23 mouse cellular contexts compared by ENCODE assay signal in the genomic region with DNA sequence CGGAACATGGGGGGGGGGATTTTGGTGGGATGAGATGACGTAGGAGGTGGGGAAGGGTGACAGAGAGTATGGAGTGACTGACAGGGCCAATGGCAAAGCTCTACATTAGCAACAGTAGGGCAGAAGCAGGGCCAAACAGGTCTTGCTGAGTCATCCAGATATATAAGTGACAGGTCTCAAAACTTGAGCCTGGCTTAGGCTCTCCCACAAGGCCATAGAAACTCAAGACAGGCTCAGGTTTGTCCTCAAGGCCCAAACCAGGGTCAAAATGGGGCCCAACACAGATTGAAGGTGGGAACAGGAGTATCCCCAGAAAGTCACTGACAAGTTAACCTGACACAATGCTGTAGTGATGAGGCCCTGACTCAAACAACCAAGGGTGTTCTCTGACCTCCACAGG.
"Had no signal": no experiment of that assay in that cellular context is flagged by ENCODE, and none has a peak within 500 bp of the region (broad histone marks: within the 10 kb centered on the region; RNA-seq: fewer than 3 reads in every experiment).

No protein-coding gene starts in this region.

- H3K27ac ChIP-seq: layer of hippocampus, adult 2 months; limb, embryonic 10.5 days; limb, embryonic 13.5 days; liver, embryonic 14.5 days; midbrain, embryonic 12.5 days; midbrain, embryonic 15.5 days; neural tube, embryonic 12.5 days; neural tube, embryonic 15.5 days; stomach, postnatal 0 days had no signal

- H3K27me3 ChIP-seq: limb, embryonic 13.5 days; megakaryocyte, embryonic 14.5 days; midbrain, embryonic 12.5 days; midbrain, embryonic 15.5 days; neural tube, embryonic 12.5 days; neural tube, embryonic 15.5 days had no signal

- H3K9me3 ChIP-seq: limb, embryonic 10.5 days; limb, embryonic 13.5 days; megakaryocyte, embryonic 14.5 days; midbrain, embryonic 12.5 days; midbrain, embryonic 15.5 days; neural tube, embryonic 12.5 days; neural tube, embryonic 15.5 days had no signal

- H3K9ac ChIP-seq: limb, embryonic 13.5 days; liver, embryonic 14.5 days; liver, postnatal 0 days; lung, embryonic 14.5 days; midbrain, embryonic 12.5 days; midbrain, embryonic 15.5 days; neural tube, embryonic 12.5 days; neural tube, embryonic 15.5 days had no signal

- DNase-seq: kidney, adult 9 months; kidney, postnatal 14 days; layer of hippocampus, adult 9-11 months; liver; liver, postnatal 0 days; lung, embryonic 14.5 days; right cerebral cortex, adult 18-20 months; right cerebral cortex, postnatal 14 days; right cerebral cortex, postnatal 4 days; thymus, adult 2 months; thymus, postnatal 14 days; thymus, postnatal 4 days had no signal

- H3K4me1 ChIP-seq: limb, embryonic 10.5 days; limb, embryonic 13.5 days; midbrain, embryonic 12.5 days; midbrain, embryonic 15.5 days; neural tube, embryonic 12.5 days; neural tube, embryonic 15.5 days had no signal

- H3K36me3 ChIP-seq: limb, embryonic 10.5 days; limb, embryonic 13.5 days; midbrain, embryonic 15.5 days; neural tube, embryonic 12.5 days; neural tube, embryonic 15.5 days had no signal

- H3K4me3 ChIP-seq: layer of hippocampus, adult 2 months; limb, embryonic 10.5 days; limb, embryonic 13.5 days; megakaryocyte, embryonic 14.5 days; midbrain, embryonic 12.5 days; midbrain, embryonic 15.5 days; neural tube, embryonic 12.5 days; neural tube, embryonic 15.5 days had no signal

- ATAC-seq: liver, postnatal 0 days; lung, postnatal 0 days; midbrain, embryonic 15.5 days had no signal

- H3K4me2 ChIP-seq: limb, embryonic 13.5 days; lung, embryonic 14.5 days; midbrain, embryonic 12.5 days; midbrain, embryonic 15.5 days; neural tube, embryonic 12.5 days; neural tube, embryonic 15.5 days had no signal
